Mouse (Mus musculus): ENCODE data around the gene Hipk1.
"Not testable (repeated sequence)": the region's sequence is repeated elsewhere in the genome, so short reads cannot be mapped to it uniquely, and the experiment has no call there.

Gene Hipk1

GRCm38 (mm10) chr3:103792566-103792965 lies 1.2 kb upstream of the Hipk1 start:
- DNase-seq (ENCODE audit: low read depth) = no peak

- DNase-seq (ENCODE audit: low read depth) = not testable (repeated sequence)
These were observed 696 bp upstream of the Hipk1 start for GRCm38 (mm10) chr3:103792111-103792406.

GRCm38 (mm10) chr3:103790346-103791145 lies 817 bp downstream of the Hipk1 start:
- DNase-seq (ENCODE audit: low read depth) = no peak

GRCm38 (mm10) chr3:103789891-103790345 lies 1.4 kb downstream of the Hipk1 start:
- no peak for DNase-seq (ENCODE audit: low read depth)

GRCm38 (mm10) chr3:103789096-103789495 lies 2.3 kb downstream of the Hipk1 start:
- no peak for DNase-seq (ENCODE audit: low read depth)

- DNase-seq (ENCODE audit: low read depth) = no peak
These were observed 4.1 kb downstream of the Hipk1 start for GRCm38 (mm10) chr3:103787225-103787624.

- DNase-seq (ENCODE audit: low read depth) = no peak
These were observed 8.3 kb downstream of the Hipk1 start for GRCm38 (mm10) chr3:103782844-103783609.

- DNase-seq (ENCODE audit: low read depth) = no peak
These were observed 10.6 kb downstream of the Hipk1 start for GRCm38 (mm10) chr3:103780777-103781176.

- no peak for DNase-seq (ENCODE audit: low read depth)
These were observed 11.1 kb downstream of the Hipk1 start for GRCm38 (mm10) chr3:103780271-103780670.

- DNase-seq (ENCODE audit: low read depth) = no peak
These were observed 12.2 kb downstream of the Hipk1 start for GRCm38 (mm10) chr3:103779183-103779582.

- DNase-seq (ENCODE audit: low read depth) = no peak
These were observed 12.7 kb downstream of the Hipk1 start for GRCm38 (mm10) chr3:103778660-103779059.

- DNase-seq (ENCODE audit: low read depth) = no peak
These were observed 13.4 kb downstream of the Hipk1 start for GRCm38 (mm10) chr3:103777940-103778339.

- DNase-seq (ENCODE audit: low read depth) = no peak
These were observed 17.4 kb downstream of the Hipk1 start for GRCm38 (mm10) chr3:103774009-103774408.

- no peak for DNase-seq (ENCODE audit: low read depth)
These were observed 17.9 kb downstream of the Hipk1 start for GRCm38 (mm10) chr3:103773508-103773907.

- no peak for DNase-seq (ENCODE audit: low read depth)
These were observed 18.5 kb downstream of the Hipk1 start for GRCm38 (mm10) chr3:103772846-103773245.

GRCm38 (mm10) chr3:103771531-103772130 lies 19.7 kb downstream of the Hipk1 start:
- DNase-seq (ENCODE audit: low read depth) = peak; percentile 87

GRCm38 (mm10) chr3:103766789-103767188 lies 24.6 kb downstream of the Hipk1 start:
- DNase-seq (ENCODE audit: low read depth) = no peak

GRCm38 (mm10) chr3:103759261-103759970 lies 31.9 kb downstream of the Hipk1 start:
- DNase-seq (ENCODE audit: low read depth) = peak; percentile 40

- no peak for DNase-seq (ENCODE audit: low read depth)
These were observed 32.9 kb downstream of the Hipk1 start for GRCm38 (mm10) chr3:103758456-103758855.

- DNase-seq (ENCODE audit: low read depth) = no peak
These were observed 34.4 kb downstream of the Hipk1 start for GRCm38 (mm10) chr3:103756920-103757319.

- no peak for DNase-seq (ENCODE audit: low read depth)
These were observed 36.0 kb downstream of the Hipk1 start for GRCm38 (mm10) chr3:103755351-103755750.

- no peak for DNase-seq (ENCODE audit: low read depth)
These were observed 39.8 kb downstream of the Hipk1 start for GRCm38 (mm10) chr3:103751558-103751957.
